Mouse (Mus musculus): ENCODE measurements at regions not wholly inside any gene's neighbourhood (a gene's known extent, or its start where the extent isn't known, plus 50 kb on each side); places are given as distances from the start of the nearest gene placed in this dataset.

DNA sequence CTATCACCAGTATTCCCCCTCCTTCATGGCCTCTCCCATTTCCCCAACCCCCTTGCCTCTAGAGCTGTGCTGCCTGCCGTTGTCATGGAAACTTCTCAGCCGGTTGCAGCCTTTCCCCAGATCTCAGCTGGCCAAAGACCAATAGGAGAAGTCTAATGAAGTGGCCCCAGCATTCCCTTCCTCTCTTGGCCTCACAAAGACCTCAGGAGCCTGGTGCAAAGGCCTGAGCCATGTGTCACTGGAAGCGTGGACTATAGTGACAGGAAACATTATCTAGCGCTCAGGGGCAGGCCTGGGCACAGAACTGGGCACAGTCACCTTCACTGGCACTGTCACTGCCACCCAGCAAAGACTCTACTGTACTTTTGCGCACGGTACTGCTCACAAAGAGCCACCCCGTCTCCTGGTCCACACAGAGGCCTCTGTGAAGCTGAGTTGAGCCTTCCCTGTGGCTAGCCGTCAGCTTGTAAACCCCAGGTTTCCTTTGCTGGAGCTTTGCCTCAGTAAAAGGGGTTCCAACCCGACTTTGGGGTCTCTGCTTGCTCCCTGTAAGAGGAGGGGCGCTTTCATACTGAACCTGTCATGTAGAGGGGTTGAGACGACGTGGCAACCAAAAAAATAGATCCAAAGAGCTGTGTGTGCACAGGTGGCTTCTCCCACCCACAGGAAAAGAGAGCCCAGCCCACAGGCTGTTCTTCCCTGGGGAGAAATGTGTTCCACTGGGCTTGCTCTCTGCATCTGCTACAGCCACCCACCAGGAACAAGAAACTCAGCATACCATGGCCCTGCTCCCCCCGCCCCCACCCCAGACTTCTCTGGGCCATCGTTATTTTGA lies 282.5 kb upstream of the Gjb5 start:
- DNase-seq (ENCODE audit: low spot score in 2 of 2) = no peak

- no peak for DNase-seq (ENCODE audit: low spot score in 2 of 2)
Observed at GRCm38 (mm10) chr4:127639765-127640164, 281.8 kb upstream of the Gjb5 start.

DNA sequence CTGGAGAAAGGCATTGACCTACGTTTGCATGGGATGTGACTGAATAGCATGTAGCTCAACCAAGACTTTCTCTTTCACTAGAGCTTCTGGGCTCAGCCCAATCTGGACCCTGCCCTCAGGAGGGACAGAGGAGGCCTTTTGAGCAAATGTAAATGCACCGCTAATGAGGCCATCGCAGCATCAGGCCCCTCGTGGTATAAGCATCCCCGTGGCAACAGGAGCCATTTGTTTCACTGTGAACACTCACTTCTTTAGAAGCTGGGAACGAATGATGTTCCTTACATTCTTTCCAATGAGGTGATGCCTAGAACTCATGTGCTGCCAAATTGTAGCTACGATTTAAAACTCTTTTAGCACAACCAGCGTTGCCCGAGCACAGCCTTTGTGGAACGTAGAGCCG lies 279.0 kb upstream of the Gjb5 start:
- DNase-seq (ENCODE audit: low spot score in 2 of 2) = no peak

DNA sequence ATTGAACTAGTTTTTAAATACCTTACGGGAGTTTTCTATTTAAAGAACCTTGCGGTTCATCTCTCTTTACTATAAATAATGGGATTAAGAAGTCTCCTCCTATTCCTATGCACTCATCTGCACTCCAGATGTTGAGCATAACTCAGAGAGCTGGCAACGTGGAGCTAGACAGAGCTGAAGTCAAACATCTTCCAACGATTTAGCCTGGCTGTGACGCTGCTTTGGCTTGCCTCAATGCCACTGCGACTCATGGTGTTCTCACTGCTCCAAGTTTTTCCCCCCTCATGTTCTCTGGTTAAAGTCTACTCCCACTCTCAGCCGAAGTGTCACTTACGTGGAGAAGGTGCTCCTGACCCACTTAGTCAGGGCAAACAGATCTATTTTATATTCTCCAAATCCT lies 277.3 kb upstream of the Gjb5 start:
- DNase-seq (ENCODE audit: low spot score in 2 of 2) = no peak

DNA sequence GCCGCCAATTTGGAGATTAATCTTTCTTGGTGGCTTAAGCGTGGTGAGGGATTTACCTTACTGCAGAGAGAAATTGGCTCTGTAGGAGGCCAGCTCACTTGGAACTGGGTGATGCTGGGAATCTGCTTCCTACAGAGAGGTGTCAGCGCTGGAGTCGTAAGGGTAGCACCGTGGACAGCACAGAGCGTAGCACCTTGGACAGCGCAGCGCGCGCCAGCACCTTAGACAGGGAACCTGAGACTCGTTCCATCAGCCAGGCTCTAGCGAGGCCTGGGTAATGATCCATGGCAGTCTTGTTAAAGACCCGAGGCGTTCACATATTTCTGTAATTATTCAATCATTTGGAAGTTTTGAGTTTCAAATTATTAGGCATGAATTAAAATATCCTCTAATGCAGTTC lies 261.9 kb upstream of the Gjb5 start:
- no peak for DNase-seq (ENCODE audit: low spot score in 2 of 2)

GRCm38 (mm10) chr4:127612761-127613160 lies 254.8 kb upstream of the Gjb5 start:
- no peak for DNase-seq (ENCODE audit: low spot score in 2 of 2)

- no peak for DNase-seq (ENCODE audit: low spot score in 2 of 2)
Observed at GRCm38 (mm10) chr4:127600919-127601318, 242.9 kb upstream of the Gjb5 start.

DNA sequence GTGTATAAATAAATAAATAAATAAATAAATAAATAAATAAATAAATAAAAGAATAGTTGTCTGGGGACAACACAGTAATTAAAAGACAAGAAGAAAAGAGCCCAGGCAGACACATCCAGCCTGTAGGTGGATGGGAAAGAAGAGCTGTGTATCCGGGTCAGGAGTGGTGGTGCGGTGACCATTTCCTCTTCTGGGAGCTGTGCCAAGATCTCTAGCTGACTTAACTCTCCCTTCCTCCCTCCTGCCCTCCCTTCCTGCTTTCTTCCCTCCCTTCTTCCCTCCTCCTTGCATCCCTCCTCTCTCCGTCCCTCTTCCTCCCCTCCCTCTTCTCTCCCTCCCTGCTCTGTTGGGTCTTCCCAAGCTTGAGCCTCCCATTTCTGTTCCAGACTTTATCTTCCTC lies 240.6 kb upstream of the Gjb5 start:
- no peak for DNase-seq (ENCODE audit: low spot score in 2 of 2)

DNA sequence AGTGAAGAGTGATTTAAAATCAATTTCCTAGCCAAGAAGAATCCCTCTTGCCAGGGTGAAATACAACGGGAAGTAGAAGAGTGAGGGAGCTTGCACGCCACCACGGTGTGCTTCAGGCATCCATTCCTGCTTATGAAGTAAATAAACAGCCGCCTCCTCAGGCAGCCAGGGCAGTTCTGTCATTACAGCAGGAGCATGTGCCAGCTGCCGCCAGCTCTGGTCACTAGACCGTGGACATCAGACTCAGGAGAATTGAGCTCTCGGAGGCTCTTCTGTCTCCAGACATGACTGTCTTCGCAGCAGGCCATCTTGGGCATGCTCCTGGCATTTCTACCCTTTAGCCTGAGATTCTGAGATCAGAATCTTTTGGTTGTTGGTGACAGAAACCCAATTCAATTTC lies 236.1 kb upstream of the Gjb5 start:
- DNase-seq (ENCODE audit: low spot score in 2 of 2) = no peak

GRCm38 (mm10) chr4:127591540-127591939 lies 233.6 kb upstream of the Gjb5 start:
- no peak for DNase-seq (ENCODE audit: low spot score in 2 of 2)

- no peak for DNase-seq (ENCODE audit: low spot score in 2 of 2)
Observed at GRCm38 (mm10) chr4:127586822-127587221, 228.8 kb upstream of the Gjb5 start.

DNA sequence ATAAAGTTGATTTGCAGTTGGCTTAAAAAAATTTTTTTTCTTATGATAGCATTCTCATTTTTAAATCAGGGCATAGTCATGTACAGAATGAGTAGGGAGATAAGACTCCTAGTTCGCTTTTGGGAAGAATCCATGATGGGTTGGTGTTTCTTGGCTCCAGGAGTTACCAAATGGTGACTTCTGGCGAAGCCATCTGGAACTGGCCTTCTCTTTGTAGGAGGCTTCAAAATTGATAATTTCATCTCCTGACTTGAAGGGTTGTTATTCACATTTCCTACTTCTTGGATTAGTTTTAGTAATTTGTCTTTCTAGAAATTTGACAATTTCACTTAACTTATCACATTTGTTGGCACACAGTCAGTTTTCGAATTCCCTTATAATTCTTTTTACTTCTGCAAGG lies 218.5 kb upstream of the Gjb5 start:
- DNase-seq (ENCODE audit: low spot score in 2 of 2) = no peak

DNA sequence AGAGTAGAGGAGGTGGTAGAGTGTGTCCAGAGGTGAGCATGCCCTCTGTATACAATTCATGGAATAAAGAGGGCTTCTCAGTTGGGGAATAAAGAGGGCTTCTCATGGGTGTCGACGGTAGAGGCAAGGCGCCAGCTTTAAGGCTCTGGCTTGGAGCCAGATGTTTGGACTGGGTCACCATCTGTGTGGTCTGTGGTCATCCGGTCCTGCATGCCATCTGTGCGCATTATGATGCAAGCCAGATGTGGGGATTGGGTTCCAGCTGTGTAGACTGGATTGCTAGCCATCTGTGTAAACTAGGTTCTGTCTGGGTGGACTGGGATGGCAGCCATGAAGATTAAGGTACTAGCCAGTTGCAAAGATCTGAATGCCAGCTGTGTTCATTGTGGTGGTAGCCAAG lies 204.6 kb upstream of the Gjb5 start:
- DNase-seq (ENCODE audit: low spot score in 2 of 2) = no peak

DNA sequence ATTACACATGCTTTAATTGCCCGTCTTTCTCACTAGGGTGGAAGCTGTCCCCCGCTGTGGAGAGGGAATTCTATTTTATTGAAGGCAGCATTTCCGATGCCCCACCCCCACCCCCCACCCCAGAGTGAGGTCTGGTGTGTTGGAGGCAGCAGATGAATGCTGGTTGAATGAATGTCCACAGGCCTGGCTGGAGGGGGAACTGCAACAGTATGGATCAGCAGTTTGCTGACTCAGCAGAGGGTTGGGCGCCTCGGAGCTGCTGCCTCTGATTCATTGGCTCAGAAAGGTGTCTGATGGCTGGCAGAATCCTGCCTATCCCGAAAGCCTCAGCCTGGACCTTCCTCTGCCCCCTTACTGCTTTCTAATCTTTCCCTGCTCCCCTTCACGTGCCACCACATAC lies 200.6 kb upstream of the Gjb5 start:
- no peak for DNase-seq (ENCODE audit: low spot score in 2 of 2)

DNA sequence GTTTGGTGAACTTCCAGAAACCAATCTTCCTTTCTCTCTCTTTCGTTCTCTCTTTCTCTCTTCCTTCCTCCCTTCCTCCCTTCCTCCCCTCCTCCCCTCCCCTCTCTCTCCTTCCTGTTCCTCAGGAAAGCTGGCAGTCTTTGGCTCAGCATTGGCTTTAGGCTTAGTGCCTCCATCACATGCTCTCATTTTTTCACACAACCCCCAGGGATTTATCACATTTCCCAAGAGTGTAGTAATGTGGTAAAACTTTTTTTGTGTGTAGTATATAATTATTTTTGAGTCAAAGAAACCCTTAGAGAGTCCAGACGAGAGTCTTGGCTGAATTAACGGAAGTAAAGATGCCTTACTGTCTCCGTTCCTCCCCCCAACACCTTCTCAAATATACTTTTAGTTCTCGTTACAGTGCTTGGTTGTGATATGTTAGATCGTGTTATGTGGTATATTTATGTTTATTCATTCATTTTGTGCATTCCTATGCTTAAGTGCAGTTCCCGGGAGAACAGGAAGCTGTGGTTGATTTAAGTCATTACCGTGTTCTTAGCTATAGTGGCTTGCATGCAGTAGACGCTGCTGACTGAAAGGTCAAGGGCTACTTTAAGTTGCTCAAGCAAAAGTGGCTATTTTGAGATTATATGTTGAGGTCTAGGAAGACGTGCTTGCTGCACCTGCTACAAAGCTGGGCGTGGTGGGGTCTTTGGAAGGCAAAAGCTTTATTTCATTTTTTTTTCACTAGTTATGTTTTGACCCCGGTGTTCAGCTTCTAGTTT lies 194.7 kb upstream of the Gjb5 start:
- DNase-seq (ENCODE audit: low spot score in 2 of 2) = no peak

DNA sequence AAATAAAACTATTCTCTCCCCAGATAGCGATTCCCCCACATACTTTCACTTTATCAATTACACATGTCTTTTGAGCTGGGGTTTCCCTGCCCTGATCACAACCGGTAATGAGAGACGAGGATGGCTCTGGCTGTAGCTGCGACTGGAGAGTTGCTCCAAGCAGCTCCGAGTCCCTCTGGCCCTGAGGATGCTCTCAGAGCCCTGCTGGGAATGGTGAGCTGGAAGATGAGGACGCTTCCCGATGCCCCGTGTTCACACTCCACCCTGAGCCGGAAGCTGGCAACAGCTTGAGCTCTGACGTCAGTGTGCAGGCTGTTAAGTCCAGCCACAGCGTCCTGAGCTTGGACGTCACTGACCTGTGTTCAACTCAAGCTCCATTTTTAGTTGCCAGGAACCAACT lies 191.6 kb upstream of the Gjb5 start:
- no peak for DNase-seq (ENCODE audit: low spot score in 2 of 2)

DNA sequence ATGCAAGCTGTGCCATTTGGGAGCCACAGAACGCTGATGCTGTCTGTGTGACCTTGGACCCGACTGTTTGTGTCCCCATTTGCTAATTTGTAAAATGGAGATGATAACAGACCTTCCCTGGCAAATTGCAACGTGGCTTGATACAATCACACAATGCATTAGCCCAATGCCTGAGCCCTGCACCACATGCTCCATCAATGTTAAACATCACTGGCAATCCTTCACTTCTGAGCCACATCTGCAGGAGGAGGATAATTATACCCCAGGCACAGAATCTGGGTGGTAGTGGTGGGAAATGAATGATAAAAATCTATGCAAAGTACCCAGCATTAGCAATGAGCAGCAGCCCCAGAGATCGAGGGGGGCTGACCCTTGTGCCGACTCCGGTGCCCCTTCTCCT lies 191.0 kb upstream of the Gjb5 start:
- no peak for DNase-seq (ENCODE audit: low spot score in 2 of 2)

- DNase-seq (ENCODE audit: low spot score in 2 of 2) = no peak
Observed at GRCm38 (mm10) chr4:127545106-127545505, 187.1 kb upstream of the Gjb5 start.

DNA sequence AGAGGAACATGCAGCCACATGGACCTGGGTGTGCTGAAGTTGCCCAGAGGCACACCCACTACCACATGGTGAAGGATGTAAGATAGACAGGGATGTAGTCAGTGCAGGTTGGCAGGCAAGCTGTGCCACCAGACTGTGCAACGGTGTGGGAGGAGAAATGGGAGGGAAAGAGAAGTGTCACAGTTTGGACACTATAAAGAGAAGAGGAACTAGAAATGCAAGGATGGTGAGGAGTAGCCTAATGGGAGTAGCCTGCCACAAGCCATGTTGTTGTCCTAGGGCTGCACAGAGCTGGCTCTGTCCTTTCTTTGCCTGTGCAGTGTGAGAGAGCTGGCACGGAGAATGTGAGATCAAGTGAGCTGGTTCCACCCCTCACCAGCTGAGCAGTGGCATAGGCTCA lies 185.3 kb upstream of the Gjb5 start:
- no peak for DNase-seq (ENCODE audit: low spot score in 2 of 2)

DNA sequence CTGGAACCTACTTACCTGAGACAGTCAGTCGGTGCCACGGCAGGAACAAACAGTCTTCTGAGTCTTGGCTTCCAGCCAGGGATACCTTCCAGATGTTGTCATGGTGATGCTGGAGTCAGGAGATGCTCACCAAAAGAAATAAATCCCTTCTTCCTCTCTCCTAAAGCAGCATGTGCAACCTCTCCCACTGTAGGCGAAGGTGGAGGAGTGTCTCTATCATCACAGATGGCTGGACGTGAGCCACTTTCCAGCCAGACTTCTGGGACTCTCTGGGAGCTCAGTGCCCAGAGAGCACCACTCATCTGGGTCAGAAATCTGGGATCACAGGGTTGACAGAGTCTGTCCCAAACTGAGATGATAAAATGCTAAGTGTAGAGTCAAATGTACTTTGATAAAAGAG lies 184.8 kb upstream of the Gjb5 start:
- DNase-seq (ENCODE audit: low spot score in 2 of 2) = no peak

GRCm38 (mm10) chr4:127536952-127537351 lies 179.0 kb upstream of the Gjb5 start:
- no peak for DNase-seq (ENCODE audit: low spot score in 2 of 2)

DNA sequence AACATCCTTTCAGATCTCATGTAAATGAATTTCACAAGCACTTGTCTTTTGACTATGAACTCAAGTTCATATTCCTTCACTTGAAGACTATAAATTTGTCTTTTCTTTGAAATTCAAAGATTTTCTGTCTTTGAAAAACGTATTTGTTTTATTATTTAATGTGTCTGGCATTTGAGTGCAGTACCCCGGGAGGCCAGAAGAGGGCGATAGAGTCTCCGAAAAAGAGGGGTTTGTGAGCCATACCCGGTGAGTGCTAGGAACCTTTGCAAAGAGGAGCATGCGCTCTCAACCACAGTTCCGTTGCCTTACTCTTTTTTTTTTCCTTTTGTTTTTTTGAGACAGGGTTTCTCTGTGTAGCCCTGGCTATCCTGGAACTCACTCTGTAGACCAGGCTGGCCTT lies 177.6 kb upstream of the Gjb5 start:
- DNase-seq (ENCODE audit: low spot score in 2 of 2) = no peak

DNA sequence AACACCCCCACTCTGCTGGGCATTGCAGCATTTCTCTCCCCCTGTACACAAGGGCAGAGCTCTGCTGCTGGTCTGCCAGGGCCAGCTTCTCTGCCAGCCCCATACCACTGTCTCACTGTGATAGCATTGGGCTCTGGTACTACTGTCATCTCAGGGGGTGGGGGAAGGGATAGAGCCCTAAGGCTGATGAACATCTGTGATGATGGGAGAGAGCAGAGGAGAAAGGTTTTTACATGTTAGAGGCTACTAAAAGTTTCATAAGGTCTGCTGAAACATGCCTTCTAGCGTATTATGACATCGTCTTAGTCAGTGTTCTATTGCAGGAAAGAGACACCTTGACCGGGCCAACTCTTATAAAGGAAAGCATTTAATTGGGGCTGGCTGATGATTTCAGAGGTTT lies 176.4 kb upstream of the Gjb5 start:
- no peak for DNase-seq (ENCODE audit: low spot score in 2 of 2)

All from spleen, postnatal 14 days (tissue).